Mouse (Mus musculus): ENCODE results near the gene Btn1a1. TPM values are rescaled to one million over a fixed set of nuclear protein-coding genes. Genes with fewer than 3 reads are reported as not detected.

The Btn1a1 gene
- total RNA-seq (2021), result not detected
- long read RNA-seq, experiment 1, result 0 reads
- long read RNA-seq, experiment 2, result 0 reads

DNA sequence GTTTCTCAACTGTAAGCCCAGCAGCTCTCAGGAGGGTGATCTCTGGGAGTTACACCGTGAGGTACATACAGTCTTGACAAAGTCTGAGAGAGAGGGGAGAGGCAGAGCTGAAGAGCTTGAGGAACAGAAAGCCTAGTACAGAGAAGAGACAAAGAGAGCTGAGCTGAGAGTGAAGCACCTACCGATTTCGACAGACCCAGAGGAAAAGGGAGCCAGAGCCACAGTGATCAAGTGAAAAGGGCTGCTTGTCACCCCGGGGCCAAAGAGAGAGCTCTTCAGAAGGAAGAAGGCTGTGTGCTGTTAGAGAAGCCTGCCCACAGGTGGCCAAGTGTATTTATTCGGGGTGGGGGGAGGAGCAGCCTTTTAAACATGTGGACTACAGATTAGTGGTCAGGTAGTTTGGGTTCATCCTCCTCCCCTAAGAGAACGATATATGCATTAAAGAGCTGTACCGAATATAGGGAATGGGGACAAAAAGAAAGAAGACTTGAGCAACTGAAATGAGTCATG is at the start of gene Btn1a1:
TSS of gene Btn1a1 (minus strand) at position 302 of the 510 bp plus-strand sequence.
- TF ChIP-seq CTCF (conservative IDR thresholded peaks at IDR 0.05), result no peak
- no peak within 1 kb of the TSS for H3K27ac ChIP-seq
- no peak for DNase-seq (ENCODE audit: low spot score in 2 of 2)
- H3K4me3 ChIP-seq, result peak within 1 kb of the TSS; percentile 69

DNA sequence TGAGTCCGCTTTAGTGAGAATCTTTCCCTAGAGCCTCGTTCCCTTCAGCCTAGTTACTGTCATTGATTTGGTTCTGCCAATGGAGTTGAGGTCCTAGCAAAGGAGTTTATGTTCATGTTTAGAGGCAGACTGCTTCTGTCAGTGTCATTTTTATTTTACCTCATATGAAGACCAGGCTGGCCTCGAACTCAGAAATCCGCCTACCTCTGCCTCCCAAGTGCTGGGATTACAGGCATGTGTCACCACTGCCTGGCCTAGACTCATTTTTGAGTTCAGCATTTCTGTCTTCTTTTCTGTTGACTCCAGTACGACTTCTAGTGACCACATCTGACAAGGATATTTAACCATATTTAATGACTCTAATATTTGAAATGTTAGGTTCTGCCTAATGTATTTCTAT is 49.6 kb upstream of the Btn1a1 start:
- Histone ChIP-seq H3K4me3 (no peak overlapping the region), H3K27ac (no peak overlapping the region)
- DNase-seq (ENCODE audit: low spot score in 2 of 2), result no peak
- TF ChIP-seq CTCF (conservative IDR thresholded peaks at IDR 0.05), result no peak

DNA sequence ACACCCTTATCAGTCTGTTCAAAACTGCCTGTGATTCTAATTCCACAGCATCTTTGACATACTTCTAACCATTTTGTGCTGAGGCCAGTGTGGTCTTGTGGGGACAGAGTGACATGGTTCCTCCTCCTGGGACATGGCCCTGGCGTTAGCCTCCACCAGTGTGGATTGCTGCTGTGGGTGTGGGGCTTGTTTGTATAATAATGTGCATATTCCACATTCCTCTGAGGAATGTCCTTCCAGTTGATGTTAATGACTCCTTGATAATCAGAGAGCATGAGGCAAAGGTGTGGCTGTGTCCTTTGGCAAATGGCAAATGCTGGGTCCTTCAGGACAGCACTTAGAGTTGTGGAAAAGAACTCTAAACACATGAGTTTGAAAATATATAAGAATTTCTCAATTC is 47.8 kb upstream of the Btn1a1 start:
- Histone ChIP-seq H3K27ac (no peak overlapping the region), H3K4me3 (no peak overlapping the region)
- DNase-seq (ENCODE audit: low spot score in 2 of 2), result no peak
- no peak for TF ChIP-seq CTCF (conservative IDR thresholded peaks at IDR 0.05)

DNA sequence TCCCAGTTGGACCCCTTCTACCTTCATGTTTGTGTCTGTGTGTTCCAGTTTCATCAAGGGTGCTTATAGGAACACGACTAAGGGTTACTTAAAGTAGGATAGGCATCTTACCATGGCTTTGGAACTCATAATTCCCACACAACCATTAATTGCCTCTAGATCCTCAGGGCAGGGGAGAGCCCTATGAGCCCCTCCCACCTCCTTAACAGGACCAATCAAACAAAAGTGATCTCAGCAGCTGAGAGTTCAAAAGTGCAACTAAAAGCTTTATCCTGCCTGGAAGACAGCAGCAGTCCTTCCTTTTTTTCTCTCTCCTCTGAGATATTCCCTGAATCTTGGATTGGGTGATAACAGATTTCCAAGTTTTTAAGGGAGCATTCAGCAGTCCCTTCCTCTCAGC is 44.4 kb upstream of the Btn1a1 start:
- TF ChIP-seq CTCF (conservative IDR thresholded peaks at IDR 0.05), result no peak
- no peak overlapping the region for H3K27ac ChIP-seq
- no peak overlapping the region for H3K4me3 ChIP-seq
- no peak for DNase-seq (ENCODE audit: low spot score in 2 of 2)

GRCm38 (mm10) chr13:23506819-23507515 is 41.3 kb upstream of the Btn1a1 start:
- Histone ChIP-seq H3K27ac (no peak overlapping the region), H3K4me3 (no peak overlapping the region)
- no peak for TF ChIP-seq CTCF (conservative IDR thresholded peaks at IDR 0.05)
- no peak for DNase-seq (ENCODE audit: low spot score in 2 of 2)

- TF ChIP-seq CTCF (conservative IDR thresholded peaks at IDR 0.05), result no peak
- Histone ChIP-seq H3K4me3 (no peak overlapping the region), H3K27ac (no peak overlapping the region)
- DNase-seq (ENCODE audit: low spot score in 2 of 2), result no peak
Measured at GRCm38 (mm10) chr13:23506351-23506750, 40.6 kb upstream of the Btn1a1 start.

DNA sequence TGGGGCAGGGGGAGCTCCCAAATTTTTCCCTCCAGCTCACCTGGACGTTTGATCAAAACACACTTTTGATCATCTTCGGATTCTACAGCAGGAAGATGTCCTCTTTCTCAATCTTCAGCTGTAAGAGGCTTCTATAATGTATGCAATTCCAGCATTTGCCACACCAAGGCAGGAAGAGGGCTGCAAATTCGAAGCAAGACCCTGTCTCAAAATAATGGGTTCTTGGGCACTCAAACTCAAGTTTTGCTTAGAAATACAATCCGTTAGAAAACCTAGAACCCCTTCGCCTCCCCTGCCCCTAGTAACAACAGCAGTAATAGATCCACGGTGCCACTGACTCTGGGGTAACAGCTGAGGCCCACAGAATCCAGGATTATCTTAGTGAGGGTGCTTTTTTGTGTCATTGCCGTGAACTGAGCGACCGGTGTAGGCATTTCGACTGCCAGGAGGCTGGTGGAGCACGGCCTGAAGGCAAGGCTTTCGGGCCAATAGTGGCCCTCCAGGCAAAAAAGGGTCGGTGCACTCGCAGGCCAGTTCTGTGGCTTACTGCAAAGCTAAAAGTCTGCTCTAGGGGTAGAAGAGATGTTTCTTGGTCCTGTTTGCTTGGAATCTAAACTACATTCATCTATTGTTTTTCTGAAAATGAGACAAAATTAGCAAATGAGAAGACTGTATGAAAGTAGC is 40.1 kb upstream of the Btn1a1 start:
- Histone ChIP-seq H3K4me3 (no peak overlapping the region), H3K27ac (no peak overlapping the region)
- DNase-seq (ENCODE audit: low spot score in 2 of 2), result no peak
- TF ChIP-seq CTCF (conservative IDR thresholded peaks at IDR 0.05), result no peak; the same call in 1 of the 2 replicates

DNA sequence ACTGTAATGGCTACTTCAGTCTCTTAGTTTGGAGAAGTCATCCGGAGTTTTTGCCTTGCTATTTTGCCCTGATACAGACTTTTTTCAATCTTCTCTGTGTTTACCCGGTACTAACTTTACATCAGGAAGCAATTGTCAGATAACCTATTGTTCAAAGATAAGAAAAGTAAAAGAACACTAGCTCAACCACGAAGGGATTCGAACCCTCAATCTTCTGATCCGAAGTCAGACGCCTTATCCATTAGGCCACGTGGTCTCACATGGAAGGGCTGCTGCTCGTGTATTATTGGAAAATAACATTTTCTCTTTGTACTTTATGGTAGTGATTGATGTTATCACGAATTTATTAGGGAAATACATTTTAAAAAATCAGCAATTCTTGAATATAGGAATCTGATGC is 38.1 kb upstream of the Btn1a1 start:
- TF ChIP-seq CTCF (conservative IDR thresholded peaks at IDR 0.05), result no peak
- no peak overlapping the region for H3K27ac ChIP-seq
- no peak overlapping the region for H3K4me3 ChIP-seq
- peak; percentile 60 to 81 for DNase-seq (ENCODE audit: low spot score in 2 of 2)

DNA sequence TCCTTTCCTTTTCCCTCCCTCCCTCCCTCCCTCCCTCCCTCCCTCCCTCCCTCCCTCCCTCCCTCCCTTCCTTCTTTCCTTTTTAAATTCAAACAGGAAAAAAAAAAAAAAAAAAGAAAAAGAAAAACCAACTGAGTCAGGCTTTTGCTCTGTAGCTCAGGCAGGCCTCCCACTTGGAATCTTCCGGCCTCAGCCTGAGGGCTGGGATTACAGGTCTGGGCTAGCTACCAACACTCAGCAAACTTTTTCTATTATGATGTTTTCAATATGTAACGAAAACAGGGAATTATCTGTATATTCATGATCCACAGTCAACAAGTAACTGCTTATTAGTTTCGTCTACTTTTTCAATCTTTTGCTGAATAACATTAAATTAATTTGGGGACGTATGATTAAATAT is 37.2 kb upstream of the Btn1a1 start:
- DNase-seq (ENCODE audit: low spot score in 2 of 2), result no peak
- Histone ChIP-seq H3K4me3 (no peak overlapping the region), H3K27ac (no peak overlapping the region)
- TF ChIP-seq CTCF (conservative IDR thresholded peaks at IDR 0.05), result no peak

DNA sequence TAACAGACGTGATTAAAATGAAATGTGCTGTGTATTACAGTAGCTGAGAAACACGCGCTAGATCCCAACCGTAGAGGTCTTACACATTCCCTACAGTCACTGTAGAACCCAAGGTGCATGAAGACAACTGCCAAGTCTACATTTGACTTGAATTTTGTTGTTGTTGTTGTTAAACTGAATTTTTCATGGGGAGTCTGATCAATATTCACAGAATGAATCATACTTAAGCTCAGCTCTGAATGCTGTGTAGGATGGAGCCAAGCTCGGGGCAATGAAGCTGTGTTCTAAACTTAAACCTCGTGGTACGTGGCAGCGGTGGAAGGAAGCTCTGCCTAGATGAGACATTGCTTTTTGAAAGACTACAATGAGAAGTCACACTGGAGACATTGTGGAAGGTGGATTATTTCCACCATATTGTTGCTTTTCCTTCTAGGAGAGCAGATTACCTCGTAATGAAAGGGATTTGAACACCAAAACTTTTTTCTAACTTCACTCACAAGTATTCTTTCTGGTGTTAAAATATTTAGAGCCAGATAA is 36.4 kb upstream of the Btn1a1 start:
- no peak for DNase-seq (ENCODE audit: low spot score in 2 of 2)
- no peak overlapping the region for H3K27ac ChIP-seq
- H3K4me3 ChIP-seq, result no peak overlapping the region
- TF ChIP-seq CTCF (conservative IDR thresholded peaks at IDR 0.05), result no peak

- no peak for DNase-seq (ENCODE audit: low spot score in 2 of 2)
- no peak overlapping the region for H3K4me3 ChIP-seq
- no peak for TF ChIP-seq CTCF (conservative IDR thresholded peaks at IDR 0.05)
- H3K27ac ChIP-seq, result no peak overlapping the region
Measured at GRCm38 (mm10) chr13:23501511-23501910, 35.8 kb upstream of the Btn1a1 start.

- TF ChIP-seq CTCF (conservative IDR thresholded peaks at IDR 0.05), result no peak
- no peak overlapping the region for H3K27ac ChIP-seq
- no peak overlapping the region for H3K4me3 ChIP-seq
- DNase-seq (ENCODE audit: low spot score in 2 of 2), result peak; percentile 57 to 74
Measured at GRCm38 (mm10) chr13:23500424-23501200, 34.9 kb upstream of the Btn1a1 start.

GRCm38 (mm10) chr13:23499943-23500342 is 34.2 kb upstream of the Btn1a1 start:
- H3K4me3 ChIP-seq, result no peak overlapping the region
- H3K27ac ChIP-seq, result no peak overlapping the region
- TF ChIP-seq CTCF (conservative IDR thresholded peaks at IDR 0.05), result no peak
- DNase-seq (ENCODE audit: low spot score in 2 of 2), result no peak
